Mouse (Mus musculus): Measurements from ENCODE around the gene Erbb4. TPM values are rescaled to one million over a fixed set of nuclear protein-coding genes. Genes with fewer than 3 reads are reported as not detected.
"Not testable (repeated sequence)": the region's sequence is repeated elsewhere in the genome, so short reads cannot be mapped to it uniquely, and the experiment has no call there.

Erbb4 gene
- polyA plus RNA-seq, 1 experiment from 2014 or later, result 9.8 TPM

- DNase-seq (ENCODE audit: low spot score), result no peak
Observed at GRCm38 (mm10) chr1:68806711-68807110, 301.1 kb downstream of the Erbb4 start.

GRCm38 (mm10) chr1:68787409-68788015, 320.3 kb downstream of the Erbb4 start:
- no peaks in the 10 kb centered on the region for H3K27me3 ChIP-seq (ENCODE audit: insufficient read depth, poor library complexity, severe bottlenecking)
- 35% methylated on average over 4 of the region's 4 CpGs for WGBS
- no peaks in the 10 kb centered on the region for H3K36me3 ChIP-seq
- H3K4me3 ChIP-seq, result no peak overlapping the region
- H3K4me1 ChIP-seq, result peaks cover 7% of the 10 kb centered on the region; the same call in 1 of the 2 replicates
- no peaks in the 10 kb centered on the region for H3K9me3 ChIP-seq
- no peak for DNase-seq (ENCODE audit: low spot score)
- no peak overlapping the region for H3K27ac ChIP-seq

More at GRCm38 (mm10) chr1:68806711-68807110, 301.1 kb downstream of the Erbb4 start:
- H3K27ac ChIP-seq, result no peak overlapping the region
- 54% methylated on average over 2 of the region's 2 CpGs for WGBS
- H3K27me3 ChIP-seq (ENCODE audit: insufficient read depth, poor library complexity, severe bottlenecking), result no peaks in the 10 kb centered on the region
- no peak overlapping the region for H3K4me3 ChIP-seq
- no peaks in the 10 kb centered on the region for H3K36me3 ChIP-seq
- no peaks in the 10 kb centered on the region for H3K4me1 ChIP-seq
- no peaks in the 10 kb centered on the region for H3K9me3 ChIP-seq

- H3K27me3 ChIP-seq (ENCODE audit: insufficient read depth, poor library complexity, severe bottlenecking), result no peaks in the 10 kb centered on the region
- 0 out of 2 replicates have a peak overlapping the region, but pooled peaks have one; percentile 22 for H3K4me3 ChIP-seq
- no peaks in the 10 kb centered on the region for H3K36me3 ChIP-seq
- H3K27ac ChIP-seq, result peak overlapping the region; percentile 70; the same call in 1 of the 2 replicates
- peaks cover 15% of the 10 kb centered on the region for H3K4me1 ChIP-seq
- H3K9me3 ChIP-seq, result no peaks in the 10 kb centered on the region
- 16% methylated on average over 2 of the region's 2 CpGs for WGBS
- DNase-seq (ENCODE audit: low spot score), result no peak
Observed at GRCm38 (mm10) chr1:68780653-68781052, 327.2 kb downstream of the Erbb4 start.

- 0 out of 2 replicates have a peak overlapping the region, but pooled peaks have one; percentile 22 for H3K4me3 ChIP-seq
- no peak for DNase-seq (ENCODE audit: low spot score)
Observed at GRCm38 (mm10) chr1:68780032-68780431, 327.8 kb downstream of the Erbb4 start.

GRCm38 (mm10) chr1:68766095-68766494, 341.8 kb downstream of the Erbb4 start:
- not testable (repeated sequence) for H3K9me3 ChIP-seq; H3K27me3 ChIP-seq (ENCODE audit: insufficient read depth, poor library complexity, severe bottlenecking); H3K4me3 ChIP-seq; H3K27ac ChIP-seq; DNase-seq (ENCODE audit: low spot score); H3K36me3 ChIP-seq; H3K4me1 ChIP-seq

More at GRCm38 (mm10) chr1:68780032-68780431, 327.8 kb downstream of the Erbb4 start:
- WGBS, result 56% methylated on average over 1 of the region's 1 CpGs
- no peaks in the 10 kb centered on the region for H3K27me3 ChIP-seq (ENCODE audit: insufficient read depth, poor library complexity, severe bottlenecking)
- H3K4me1 ChIP-seq, result peaks cover 15% of the 10 kb centered on the region
- H3K9me3 ChIP-seq, result no peaks in the 10 kb centered on the region
- peak overlapping the region; percentile 70 for H3K27ac ChIP-seq
- H3K36me3 ChIP-seq, result no peaks in the 10 kb centered on the region

GRCm38 (mm10) chr1:68762456-68762855, 345.4 kb downstream of the Erbb4 start:
- WGBS, result 85% methylated on average over 5 of the region's 5 CpGs
- Histone ChIP-seq H3K4me1 (peaks cover 7% of the 10 kb centered on the region; the same call in 1 of the 2 replicates), H3K27ac (no peak overlapping the region)

GRCm38 (mm10) chr1:68748976-68749375, 358.9 kb downstream of the Erbb4 start:
- no peak for DNase-seq (ENCODE audit: low spot score)
- Histone ChIP-seq H3K27ac (no peak overlapping the region), H3K27me3 (ENCODE audit: insufficient read depth, poor library complexity, severe bottlenecking) (no peaks in the 10 kb centered on the region), H3K4me3 (no peak overlapping the region), H3K4me1 (no peaks in the 10 kb centered on the region), H3K9me3 (no peaks in the 10 kb centered on the region), H3K36me3 (no peaks in the 10 kb centered on the region)
- WGBS, result 62% methylated on average over 1 of the region's 1 CpGs

More at GRCm38 (mm10) chr1:68762456-68762855, 345.4 kb downstream of the Erbb4 start:
- no peak for DNase-seq (ENCODE audit: low spot score)
- no peak overlapping the region for H3K4me3 ChIP-seq
- no peaks in the 10 kb centered on the region for H3K9me3 ChIP-seq
- H3K36me3 ChIP-seq, result no peaks in the 10 kb centered on the region
- H3K27me3 ChIP-seq (ENCODE audit: insufficient read depth, poor library complexity, severe bottlenecking), result no peaks in the 10 kb centered on the region

- Histone ChIP-seq H3K27me3 (ENCODE audit: insufficient read depth, poor library complexity, severe bottlenecking) (no peaks in the 10 kb centered on the region), H3K9me3 (no peaks in the 10 kb centered on the region), H3K4me1 (no peaks in the 10 kb centered on the region), H3K27ac (no peak overlapping the region), H3K36me3 (no peaks in the 10 kb centered on the region), H3K4me3 (no peak overlapping the region)
- no peak for DNase-seq (ENCODE audit: low spot score)
Observed at GRCm38 (mm10) chr1:68681478-68681877, 426.4 kb downstream of the Erbb4 start.

- no peak for DNase-seq (ENCODE audit: low spot score)
- 86% methylated on average over 4 of the region's 4 CpGs for WGBS
- H3K27ac ChIP-seq, result no peak overlapping the region
Observed at GRCm38 (mm10) chr1:68674667-68675066, 433.2 kb downstream of the Erbb4 start.

GRCm38 (mm10) chr1:68666831-68667601, 440.8 kb downstream of the Erbb4 start:
- no peaks in the 10 kb centered on the region for H3K4me1 ChIP-seq
- 85% methylated on average over 10 of the region's 10 CpGs for WGBS

More at GRCm38 (mm10) chr1:68674667-68675066, 433.2 kb downstream of the Erbb4 start:
- Histone ChIP-seq H3K4me1 (no peaks in the 10 kb centered on the region), H3K36me3 (no peaks in the 10 kb centered on the region), H3K27me3 (ENCODE audit: insufficient read depth, poor library complexity, severe bottlenecking) (no peaks in the 10 kb centered on the region), H3K9me3 (no peaks in the 10 kb centered on the region), H3K4me3 (no peak overlapping the region)

GRCm38 (mm10) chr1:68590475-68590874, 517.4 kb downstream of the Erbb4 start:
- H3K27me3 ChIP-seq (ENCODE audit: insufficient read depth, poor library complexity, severe bottlenecking), result no peaks in the 10 kb centered on the region
- H3K9me3 ChIP-seq, result no peaks in the 10 kb centered on the region
- no peaks in the 10 kb centered on the region; the same call in 1 of the 2 replicates for H3K4me1 ChIP-seq
- WGBS, result 64% methylated on average over 3 of the region's 3 CpGs
- no peaks in the 10 kb centered on the region for H3K36me3 ChIP-seq
- no peak overlapping the region for H3K27ac ChIP-seq
- DNase-seq (ENCODE audit: low spot score), result no peak
- H3K4me3 ChIP-seq, result no peak overlapping the region

More at GRCm38 (mm10) chr1:68666831-68667601, 440.8 kb downstream of the Erbb4 start:
- DNase-seq (ENCODE audit: low spot score), result no peak
- Histone ChIP-seq H3K27me3 (ENCODE audit: insufficient read depth, poor library complexity, severe bottlenecking) (no peaks in the 10 kb centered on the region), H3K9me3 (no peaks in the 10 kb centered on the region), H3K27ac (no peak overlapping the region), H3K4me3 (no peak overlapping the region), H3K36me3 (no peaks in the 10 kb centered on the region)

GRCm38 (mm10) chr1:68573851-68574540, 533.9 kb downstream of the Erbb4 start:
- Histone ChIP-seq H3K36me3 (no peaks in the 10 kb centered on the region), H3K27me3 (ENCODE audit: insufficient read depth, poor library complexity, severe bottlenecking) (no peaks in the 10 kb centered on the region), H3K27ac (no peak overlapping the region), H3K9me3 (no peaks in the 10 kb centered on the region), H3K4me1 (no peaks in the 10 kb centered on the region), H3K4me3 (no peak overlapping the region)
- DNase-seq (ENCODE audit: low spot score), result no peak
- 77% methylated on average over 4 of the region's 4 CpGs for WGBS

GRCm38 (mm10) chr1:68570924-68571323, 536.9 kb downstream of the Erbb4 start:
- no peak for DNase-seq (ENCODE audit: low spot score)
- 82% methylated on average over 1 of the region's 1 CpGs for WGBS
- Histone ChIP-seq H3K27me3 (ENCODE audit: insufficient read depth, poor library complexity, severe bottlenecking) (no peaks in the 10 kb centered on the region), H3K4me1 (no peaks in the 10 kb centered on the region), H3K4me3 (no peak overlapping the region), H3K27ac (no peak overlapping the region), H3K36me3 (no peaks in the 10 kb centered on the region), H3K9me3 (no peaks in the 10 kb centered on the region)
